Mouse (Mus musculus) urinary bladder, postnatal 14 days (tissue): ENCODE data around the gene Ash1l.
"Not testable (repeated sequence)": the region's sequence is repeated elsewhere in the genome, so short reads cannot be mapped to it uniquely, and the experiment has no call there.

Experiments
- DNase-seq: peaks from one replicate; pipeline ENCODE4 v3.0.0; 2021; ENCODE audit warnings: low spot score

Ash1l gene

GRCm38 (mm10) chr3:88963211-88963610, 12.8 kb downstream of the Ash1l start:
- not testable (repeated sequence) for DNase-seq

GRCm38 (mm10) chr3:88975012-88975411, 24.6 kb downstream of the Ash1l start:
- no peak for DNase-seq

GRCm38 (mm10) chr3:88981206-88982010, 31.0 kb downstream of the Ash1l start:
- DNase-seq: no peak

- peak; percentile 23 for DNase-seq
Observed at GRCm38 (mm10) chr3:88983921-88984381, 33.5 kb downstream of the Ash1l start.

- no peak for DNase-seq
Observed at GRCm38 (mm10) chr3:88992793-88993192, 42.4 kb downstream of the Ash1l start.

- no peak for DNase-seq
Observed at GRCm38 (mm10) chr3:89001536-89001935, 51.1 kb downstream of the Ash1l start.

GRCm38 (mm10) chr3:89030896-89031295, 80.5 kb downstream of the Ash1l start:
- DNase-seq: not testable (repeated sequence)

GRCm38 (mm10) chr3:89043359-89043758, 92.9 kb downstream of the Ash1l start:
- no peak for DNase-seq

- DNase-seq: no peak
Observed at GRCm38 (mm10) chr3:89058361-89058760, 107.9 kb downstream of the Ash1l start.

GRCm38 (mm10) chr3:89058783-89059182, 108.4 kb downstream of the Ash1l start:
- peak; percentile 18 for DNase-seq

- DNase-seq: no peak
Observed at GRCm38 (mm10) chr3:89061696-89062095, 111.3 kb downstream of the Ash1l start.

GRCm38 (mm10) chr3:89067265-89067664, 116.8 kb downstream of the Ash1l start:
- no peak for DNase-seq

GRCm38 (mm10) chr3:89077383-89077782, 127.0 kb downstream of the Ash1l start:
- no peak for DNase-seq

GRCm38 (mm10) chr3:89082287-89082686, 131.9 kb downstream of the Ash1l start:
- not testable (repeated sequence) for DNase-seq

- no peak for DNase-seq
Observed at GRCm38 (mm10) chr3:89084133-89084532, 133.7 kb downstream of the Ash1l start.

- no peak for DNase-seq
Observed at GRCm38 (mm10) chr3:89084654-89085190, 134.3 kb downstream of the Ash1l start.

- DNase-seq: peak; percentile 90
Observed at GRCm38 (mm10) chr3:89087338-89088110, 137.1 kb downstream of the Ash1l start.

- DNase-seq: no peak
Observed at GRCm38 (mm10) chr3:89088974-89089373, 138.6 kb downstream of the Ash1l start.

GRCm38 (mm10) chr3:89089882-89090591, 139.6 kb downstream of the Ash1l start:
- peak; percentile 86 for DNase-seq

GRCm38 (mm10) chr3:89090694-89091655, 140.6 kb downstream of the Ash1l start:
- peak; percentile 82 for DNase-seq
